Mouse (Mus musculus): Measurements from ENCODE around the gene Pdzd7.

Gene Pdzd7

GRCm38 (mm10) chr19:45012636-45013035 lies 32.9 kb downstream of the Pdzd7 start:
- DNase-seq (ENCODE audit: low read depth, low spot score) = no peak

GRCm38 (mm10) chr19:45012219-45012618 lies 33.3 kb downstream of the Pdzd7 start:
- DNase-seq (ENCODE audit: low read depth, low spot score) = no peak

- DNase-seq (ENCODE audit: low read depth, low spot score) = no peak
These were observed 34.9 kb downstream of the Pdzd7 start for GRCm38 (mm10) chr19:45010646-45011045.

GRCm38 (mm10) chr19:45007425-45008191 lies 37.9 kb downstream of the Pdzd7 start:
- no peak for DNase-seq (ENCODE audit: low read depth, low spot score)

- no peak for DNase-seq (ENCODE audit: low read depth, low spot score)
These were observed 38.5 kb downstream of the Pdzd7 start for GRCm38 (mm10) chr19:45007021-45007420.

GRCm38 (mm10) chr19:45005957-45006712 lies 39.4 kb downstream of the Pdzd7 start, which contains the start of gene Mrpl43:
Gene Mrpl43, minus strand, starts transcription at chr19:45006442.
- peak; percentile 92 for DNase-seq (ENCODE audit: low read depth, low spot score)

- no peak for DNase-seq (ENCODE audit: low read depth, low spot score)
These were observed 40.1 kb downstream of the Pdzd7 start, which contains the start of gene Twnk for GRCm38 (mm10) chr19:45005444-45005843. Gene Twnk, plus strand, starts transcription at chr19:45005663.

GRCm38 (mm10) chr19:45003740-45004516 lies 41.6 kb downstream of the Pdzd7 start:
- no peak for DNase-seq (ENCODE audit: low read depth, low spot score)

- no peak for DNase-seq (ENCODE audit: low read depth, low spot score)
These were observed 43.2 kb downstream of the Pdzd7 start for GRCm38 (mm10) chr19:45002301-45002700.

- DNase-seq (ENCODE audit: low read depth, low spot score) = no peak
These were observed 45.9 kb downstream of the Pdzd7 start for GRCm38 (mm10) chr19:44999647-45000046.

GRCm38 (mm10) chr19:44997786-44998185 lies 47.7 kb downstream of the Pdzd7 start:
- DNase-seq (ENCODE audit: low read depth, low spot score) = no peak

- DNase-seq (ENCODE audit: low read depth, low spot score) = no peak
These were observed 52.8 kb downstream of the Pdzd7 start for GRCm38 (mm10) chr19:44992712-44993111.

GRCm38 (mm10) chr19:44992246-44992645 lies 53.3 kb downstream of the Pdzd7 start:
- DNase-seq (ENCODE audit: low read depth, low spot score) = no peak

GRCm38 (mm10) chr19:44991031-44991430 lies 54.5 kb downstream of the Pdzd7 start:
- DNase-seq (ENCODE audit: low read depth, low spot score) = no peak

- no peak for DNase-seq (ENCODE audit: low read depth, low spot score)
These were observed 55.7 kb downstream of the Pdzd7 start for GRCm38 (mm10) chr19:44989567-44990495.

GRCm38 (mm10) chr19:44988831-44989566 lies 56.5 kb downstream of the Pdzd7 start, which contains the start of gene Sema4g:
Gene Sema4g, plus strand, starts transcription at chr19:44989101.
- peak; percentile 72 for DNase-seq (ENCODE audit: low read depth, low spot score)

- DNase-seq (ENCODE audit: low read depth, low spot score) = no peak
These were observed 57.2 kb downstream of the Pdzd7 start for GRCm38 (mm10) chr19:44988321-44988720.

- DNase-seq (ENCODE audit: low read depth, low spot score) = no peak
These were observed 57.7 kb downstream of the Pdzd7 start for GRCm38 (mm10) chr19:44987851-44988250.

- DNase-seq (ENCODE audit: low read depth, low spot score) = no peak
These were observed 58.5 kb downstream of the Pdzd7 start for GRCm38 (mm10) chr19:44987004-44987403.
